9 mouse cellular contexts compared by ENCODE assay signal in genomic region chr4:102493342-102494128, GRCm38 (mm10).
DNase-seq lines count a peak whose midpoint lies in the region.
"Had no signal": no experiment of that assay in that cellular context is flagged by ENCODE, and none has a peak within 500 bp of the region (broad histone marks: within the 10 kb centered on the region; RNA-seq: fewer than 3 reads in every experiment).

No protein-coding gene starts in this region.

- H3K4me3 ChIP-seq in megakaryocyte, embryonic 14.5 days (replicated peaks), result peak overlapping the region; percentile 46
- H3K4me3 ChIP-seq: limb, embryonic 15.5 days had no signal

- H3K9me3 ChIP-seq in megakaryocyte, embryonic 14.5 days, result no peaks in the 10 kb centered on the region
- H3K9me3 ChIP-seq: limb, embryonic 15.5 days had no signal

- H3K4me1 ChIP-seq in megakaryocyte, embryonic 14.5 days, result peaks cover 18% of the 10 kb centered on the region; the same call in 1 of the 2 replicates

- no peaks in the 10 kb centered on the region for H3K36me3 ChIP-seq in megakaryocyte, embryonic 14.5 days (replicated peaks; ENCODE audit: low read length)
- H3K36me3 ChIP-seq: limb, embryonic 15.5 days had no signal

- no peaks in the 10 kb centered on the region for H3K27me3 ChIP-seq in megakaryocyte, embryonic 14.5 days (replicated peaks)
- H3K27me3 ChIP-seq: limb, embryonic 15.5 days had no signal

- DNase-seq in gastrocnemius, adult 18-20 months (ENCODE audit: low spot score), result peak; percentile 68
- no peak for DNase-seq in gastrocnemius, postnatal 4 days (ENCODE audit: low spot score in 2 of 2)
- peak; percentile 24 for DNase-seq in ovary, postnatal 14 days (ENCODE audit: low spot score)
- DNase-seq in ovary, postnatal 36 days (ENCODE audit: low spot score), result no peak
- DNase-seq in embryo, embryonic 11.5 days (ENCODE audit: low read depth, low spot score), result peak; percentile 58
- no peak for DNase-seq in adrenal gland, postnatal 14 days
- no peak for DNase-seq in right cerebral cortex, postnatal 25 days

Comparison
In these comparisons a context has a peak if more than half of its experiments do, and no peak if none do; other contexts are left out.
1. DNase-seq: peak in gastrocnemius, adult 18-20 months (single experiment), ovary, postnatal 14 days (single experiment) and embryo, embryonic 11.5 days (single experiment); none in gastrocnemius, postnatal 4 days (0 of 2), ovary, postnatal 36 days (single experiment), adrenal gland, postnatal 14 days (single experiment) and right cerebral cortex, postnatal 25 days (single experiment).